Comparison of ENCODE assay signal across 8 mouse cellular contexts in genomic region chr10:80577195-80578130, GRCm38 (mm10). TPM values are rescaled to one million over a fixed set of nuclear protein-coding genes. Genes with fewer than 3 reads are reported as not detected.
A peak's percentile ranks its signal among the peaks of the same experiment; 100 is the strongest.
DNase-seq lines count a peak whose midpoint lies in the region; ATAC-seq lines count a peak whose summit lies in the region.

Gene Klf16 (minus strand): TSS chr10:80577321.

- intact Hi-C loops in gastrocnemius, postnatal 14 days (cut with DNase I; ENCODE audit: low total_unique reads): loop anchor here (5.0 kb wide), 1 partner anchor 110 kb away; no protein-coding TSS in a partner anchor
- intact Hi-C loops in left cerebral cortex, postnatal 10 days (cut with DNase I): loop anchor here (5.0 kb wide), 1 partner anchor 100 kb away; the partner anchor contains the start of gene Mknk2

- peak; percentile 96 for DNase-seq in adipocyte (ENCODE audit: low spot score)
- peak; percentile 97 for DNase-seq in embryo, embryonic 10 days (ENCODE audit: low spot score)
- peak; percentile 98 for DNase-seq in gastrocnemius, postnatal 14 days
- peak; percentile 94 to 99 for DNase-seq in left cerebral cortex, postnatal 10 days (ENCODE audit: extremely low spot score in 1 of 2, low spot score in 2 of 2)
- DNase-seq in right cerebral cortex, postnatal 25 days: peak; percentile 96
- DNase-seq in urinary bladder, postnatal 4 days (ENCODE audit: low spot score in 2 of 2): peak; percentile 99

- peak; percentile 74 for ATAC-seq in inflammation-experienced regulatory T-cells, adult 6 months
- peak; percentile 49 for ATAC-seq in megakaryocyte-erythroid progenitor cell, adult 5-6 weeks (replicated peaks; ENCODE audit: low FRiP score, low TSS enrichment, poor library complexity, severe bottlenecking)

RNA-seq across cellular contexts. Expression of gene Klf16, which starts in this region (rescaled TPM):
- total RNA-seq in gastrocnemius, postnatal 14 days (2021): 1 to 10 TPM; 2.1 to 2.7 TPM
- polyA plus RNA-seq in inflammation-experienced regulatory T-cells, adult 6 months (2017; shearing (Covaris generic)): 1 to 10 TPM; 6.3 to 7.1 (median 6.8) TPM
- 10 to 100 TPM; 40.1 to 46.3 TPM for total RNA-seq in left cerebral cortex, postnatal 10 days (2021)
- 21.0 and 24.9 TPM in 2 replicates for total RNA-seq in megakaryocyte-erythroid progenitor cell, adult 5-6 weeks (2014; fragmentation: Nextera tagmentation)
- total RNA-seq in megakaryocyte-erythroid progenitor cell, adult 5-6 weeks (2017): 7.2 and 14.6 TPM in 2 replicates

Comparison
In these comparisons a context has a peak if more than half of its experiments do, and no peak if none do; other contexts are left out.
1. Peak in every context shown above with its lines: DNase-seq and ATAC-seq.